Mouse (Mus musculus) forebrain, embryonic 14.5 days (tissue): ENCODE results near the gene Aloxe3. TPM values are rescaled to one million over a fixed set of nuclear protein-coding genes. Genes with fewer than 3 reads are reported as not detected.

ENCODE experiments used
- ATAC-seq: fragments of 200-750 bp; cut with Nextera tagmentation; 2 replicates; pipeline ENCODE4 v1.8.0; 2017; ENCODE audit warnings: mild to moderate bottlenecking, moderate library complexity
- DNase-seq: peaks from one replicate; pipeline ENCODE4 v3.0.0-alpha.2; 2015; ENCODE audit warnings: low spot score
- H3K27ac ChIP-seq: fragments of 300-500 bp; sonication (generic); 2 replicates; pipeline ENCODE4 v1.5.1; 2014; ENCODE audit warnings: low read depth, mild to moderate bottlenecking, control low read depth, low read length, moderate library complexity
- H3K27me3 ChIP-seq: fragments of 300-500 bp; sonication (generic); replicated peaks from 2 replicates; pipeline ENCODE4 v1.6.1; 2014; ENCODE audit warnings: low read length, control low read depth, mixed read lengths; ENCODE audit not compliant: control insufficient read depth, insufficient read depth
- H3K36me3 ChIP-seq: fragments of 300-500 bp; sonication (generic); 2 replicates; pipeline ENCODE4 v1.6.1; 2014; ENCODE audit warnings: low read length, control low read depth; ENCODE audit not compliant: control insufficient read depth, insufficient read depth
- H3K4me1 ChIP-seq: fragments of 300-500 bp; sonication (generic); 2 replicates; pipeline ENCODE4 v1.6.1; 2014; ENCODE audit warnings: antibody characterized with exemption, low read length, control low read depth; ENCODE audit not compliant: control insufficient read depth, insufficient read depth
- H3K4me2 ChIP-seq: fragments of 300-500 bp; sonication (generic); 2 replicates; pipeline ENCODE4 v1.6.1; 2014; ENCODE audit warnings: mild to moderate bottlenecking, control low read depth, low read length
- H3K4me3 ChIP-seq: fragments of 300-500 bp; sonication (generic); 2 replicates; pipeline ENCODE4 v1.5.1; 2014; ENCODE audit warnings: low read depth, low read length, control low read depth
- H3K9ac ChIP-seq: fragments of 300-500 bp; sonication (generic); 2 replicates; pipeline ENCODE4 v1.6.1; 2014; ENCODE audit warnings: mild to moderate bottlenecking, low read length, control low read depth, moderate library complexity
- H3K9me3 ChIP-seq: fragments of 300-500 bp; sonication (generic); replicated peaks from 2 replicates; pipeline ENCODE4 v1.6.1; 2016; ENCODE audit warnings: low read length, control low read depth, mixed read lengths; ENCODE audit not compliant: control insufficient read depth
- WGBS: fragments of 180-500 bp; shearing (Covaris S2); extraction: QIAGEN DNeasy Blood & Tissue Kit; methylation state at CpG from one replicate; pipeline ENCODE4 v1.1.7; 2014; 5-methylcytosine and 5-hydroxymethylcytosine counted together
- polyA plus RNA-seq: library from polyadenylated mRNA; unstranded; fragments of >200 nt; fragmentation: Nextera tagmentation; extraction: Ambion mirVana; gene quantifications from 2 replicates; pipeline ENCODE4 v1.2.1, GENCODE M21; 2014

Aloxe3 gene
- polyA plus RNA-seq, result 0.94 and 2.1 TPM in 2 replicates

GRCm38 (mm10) chr11:69125852-69125918 lies at the start of gene Aloxe3:
Aloxe3 (plus strand) TSS chr11:69125896.
- no peak for DNase-seq
- H3K27me3 ChIP-seq, result 0 out of 2 replicates have a peak, but pooled peaks cover 2% of the 10 kb centered on the region
- WGBS, result 5% methylated on average over 3 of the region's 3 CpGs

GRCm38 (mm10) chr11:69076572-69076971 lies 49.1 kb upstream of the Aloxe3 start:
- Histone ChIP-seq H3K27ac (no peak overlapping the region), H3K4me1 (peaks cover 2% of the 10 kb centered on the region; the same call in 1 of the 2 replicates), H3K27me3 (no peaks in the 10 kb centered on the region), H3K9me3 (no peaks in the 10 kb centered on the region), H3K4me2 (no peak overlapping the region), H3K9ac (no peak overlapping the region), H3K4me3 (no peak overlapping the region), H3K36me3 (no peaks in the 10 kb centered on the region)
- no peak for ATAC-seq
- no peak for DNase-seq
- WGBS, result 54% methylated on average over 5 of the region's 5 CpGs

More at GRCm38 (mm10) chr11:69125852-69125918, at the start of gene Aloxe3:
- peaks cover 9% of the 10 kb centered on the region; the same call in 1 of the 2 replicates for H3K4me1 ChIP-seq
- peak within 1 kb of the TSS; percentile 46 for H3K4me3 ChIP-seq
- H3K27ac ChIP-seq, result no peak within 1 kb of the TSS; the same call in 1 of the 2 replicates
- H3K36me3 ChIP-seq, result no peaks in the 10 kb centered on the region
- H3K9me3 ChIP-seq, result no peaks in the 10 kb centered on the region
- ATAC-seq, result no peak
- H3K4me2 ChIP-seq, result peak within 1 kb of the TSS; percentile 66
- peak within 1 kb of the TSS; percentile 67 for H3K9ac ChIP-seq

DNA sequence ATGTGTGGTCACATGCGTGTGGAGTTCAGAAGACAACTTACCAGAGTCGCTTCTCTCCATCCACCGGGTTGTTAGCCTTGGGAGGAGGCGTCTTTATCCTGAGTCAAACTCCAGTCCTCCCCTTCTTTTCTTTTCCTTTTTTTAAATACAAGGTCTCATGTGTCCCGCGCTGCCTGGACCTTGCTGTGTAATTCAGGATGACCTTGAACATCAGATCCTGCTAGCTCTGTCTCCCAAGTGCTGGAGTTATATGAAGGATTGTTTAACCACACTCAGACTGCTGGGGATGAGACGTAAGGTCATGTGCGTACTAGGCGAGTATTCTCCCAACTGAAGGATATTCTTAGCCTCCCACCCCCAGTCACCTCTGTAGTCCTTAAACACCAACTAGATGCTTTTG lies 48.4 kb upstream of the Aloxe3 start:
- Histone ChIP-seq H3K36me3 (no peaks in the 10 kb centered on the region), H3K4me2 (no peak overlapping the region), H3K27ac (no peak overlapping the region), H3K9ac (no peak overlapping the region), H3K27me3 (no peaks in the 10 kb centered on the region), H3K4me3 (no peak overlapping the region), H3K9me3 (no peaks in the 10 kb centered on the region), H3K4me1 (no peaks in the 10 kb centered on the region)
- 86% methylated on average over 9 of the region's 9 CpGs for whole genome bisulfite sequencing
- no peak for DNase-seq
- no peak for ATAC-seq

GRCm38 (mm10) chr11:69078041-69078440 lies 47.7 kb upstream of the Aloxe3 start:
- Histone ChIP-seq H3K4me1 (no peaks in the 10 kb centered on the region), H3K27me3 (no peaks in the 10 kb centered on the region), H3K36me3 (no peaks in the 10 kb centered on the region), H3K27ac (no peak overlapping the region), H3K9ac (no peak overlapping the region), H3K4me3 (no peak overlapping the region), H3K9me3 (no peaks in the 10 kb centered on the region), H3K4me2 (no peak overlapping the region)
- ATAC-seq (no peak), DNase-seq (no peak)
- 85% methylated on average over 6 of the region's 6 CpGs for WGBS

DNA sequence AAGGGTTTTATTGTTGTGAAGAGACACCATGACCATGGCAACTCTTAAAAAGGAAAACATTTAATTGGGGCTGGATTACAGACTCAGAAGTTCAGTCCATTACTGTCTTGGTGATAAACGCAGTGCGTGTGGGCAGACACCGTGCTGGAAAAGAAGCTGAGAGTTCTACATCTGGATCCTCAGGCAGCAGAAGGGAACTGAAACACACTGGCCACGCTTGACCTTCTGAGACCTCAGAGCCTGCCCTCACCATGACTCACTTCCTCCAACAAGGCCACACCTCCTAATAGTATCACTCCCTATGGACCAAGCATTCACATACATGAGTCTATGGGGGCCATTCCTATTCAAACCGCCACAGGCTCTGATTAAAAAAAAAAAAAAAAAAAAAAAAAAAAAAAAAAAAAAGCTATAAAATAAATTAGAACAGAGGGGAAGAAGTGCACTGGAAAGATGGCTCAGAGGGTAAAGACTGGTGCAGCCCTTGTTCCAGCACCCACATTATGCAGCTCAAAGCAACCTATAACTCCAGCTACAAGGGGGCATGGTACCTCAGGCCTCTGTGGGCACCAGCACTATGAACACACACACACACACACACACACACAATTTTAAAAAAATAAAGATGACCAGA lies 46.8 kb upstream of the Aloxe3 start:
- Histone ChIP-seq H3K27ac (no peak overlapping the region), H3K4me2 (no peak overlapping the region), H3K9ac (no peak overlapping the region), H3K4me1 (no peaks in the 10 kb centered on the region), H3K36me3 (no peaks in the 10 kb centered on the region), H3K27me3 (no peaks in the 10 kb centered on the region), H3K9me3 (no peaks in the 10 kb centered on the region), H3K4me3 (no peak overlapping the region)
- no peak for DNase-seq
- WGBS, result 86% methylated on average over 5 of the region's 5 CpGs
- no peak for ATAC-seq

GRCm38 (mm10) chr11:69080102-69080854 lies 45.4 kb upstream of the Aloxe3 start:
- Histone ChIP-seq H3K36me3 (no peaks in the 10 kb centered on the region), H3K9ac (no peak overlapping the region), H3K27ac (no peak overlapping the region), H3K4me1 (no peaks in the 10 kb centered on the region), H3K4me2 (no peak overlapping the region), H3K4me3 (no peak overlapping the region), H3K9me3 (no peaks in the 10 kb centered on the region), H3K27me3 (no peaks in the 10 kb centered on the region)
- 83% methylated on average over 15 of the region's 15 CpGs for WGBS
- no peak for DNase-seq
- no peak for ATAC-seq

DNA sequence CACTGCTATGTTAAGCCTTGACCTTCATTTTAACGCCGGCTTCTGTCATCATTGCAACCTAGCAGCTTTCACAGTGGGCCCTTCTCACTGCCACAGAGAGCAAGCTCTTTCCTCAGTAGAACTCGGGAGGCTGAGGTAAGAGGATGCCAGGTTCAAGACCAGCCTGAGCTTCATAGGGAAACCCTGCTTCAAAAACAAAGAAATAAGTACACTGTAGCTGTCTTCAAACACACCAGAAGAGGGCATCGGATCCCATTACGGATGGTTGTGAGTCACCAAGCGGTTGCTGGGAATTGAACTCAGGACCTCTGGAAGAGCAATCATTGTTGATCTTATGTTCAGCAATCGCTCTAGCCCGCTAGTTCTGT lies 44.9 kb upstream of the Aloxe3 start:
- Histone ChIP-seq H3K4me1 (no peaks in the 10 kb centered on the region), H3K27ac (no peak overlapping the region), H3K9me3 (no peaks in the 10 kb centered on the region), H3K4me3 (no peak overlapping the region), H3K9ac (no peak overlapping the region), H3K36me3 (no peaks in the 10 kb centered on the region), H3K4me2 (no peak overlapping the region), H3K27me3 (no peaks in the 10 kb centered on the region)
- WGBS, result 85% methylated on average over 8 of the region's 8 CpGs
- ATAC-seq (no peak), DNase-seq (no peak)

DNA sequence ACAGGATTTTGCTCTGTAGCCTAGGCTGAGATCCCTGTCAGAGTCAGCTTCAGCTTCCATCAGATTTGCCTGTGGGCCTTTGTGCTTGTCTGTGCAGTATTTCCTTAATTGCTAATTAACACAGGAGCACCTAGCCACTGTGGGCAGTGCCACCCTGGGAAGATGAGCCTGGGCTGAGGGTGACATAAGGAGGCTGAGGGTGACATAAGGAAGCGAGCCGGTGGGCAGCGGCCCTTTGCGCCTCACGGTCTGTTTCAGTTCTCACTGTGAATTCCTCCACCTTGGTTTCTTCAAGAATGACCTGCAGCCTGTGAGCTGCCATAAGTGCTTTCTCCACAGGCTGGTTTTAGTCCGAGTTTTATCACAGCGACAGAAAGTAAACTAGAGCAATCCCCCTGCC lies 44.1 kb upstream of the Aloxe3 start:
- Histone ChIP-seq H3K4me3 (no peak overlapping the region), H3K4me1 (no peaks in the 10 kb centered on the region), H3K9ac (no peak overlapping the region), H3K27me3 (no peaks in the 10 kb centered on the region), H3K4me2 (no peak overlapping the region), H3K27ac (no peak overlapping the region), H3K9me3 (no peaks in the 10 kb centered on the region), H3K36me3 (no peaks in the 10 kb centered on the region)
- DNase-seq (no peak), ATAC-seq (no peak)
- 89% methylated on average over 7 of the region's 7 CpGs for WGBS

DNA sequence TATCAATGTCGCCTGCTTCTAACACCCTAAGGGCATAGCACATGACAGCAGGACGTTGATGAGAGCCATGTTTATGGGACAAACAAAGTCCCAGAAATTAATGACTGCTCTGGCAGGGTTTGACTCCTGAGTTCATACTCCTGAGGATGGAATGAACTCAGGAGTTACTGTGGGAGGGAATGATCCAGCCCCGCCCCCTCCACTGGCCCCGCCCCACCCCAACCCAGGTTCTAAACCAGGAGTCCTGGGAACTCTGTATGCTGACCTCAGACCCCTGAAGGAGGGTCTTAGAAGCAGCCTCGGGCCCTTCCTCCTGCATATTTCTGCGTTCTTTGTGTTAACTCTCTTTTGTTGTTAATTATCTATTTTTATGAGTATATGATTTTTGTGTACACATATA lies 40.1 kb upstream of the Aloxe3 start:
- H3K9me3 ChIP-seq, result no peaks in the 10 kb centered on the region
- no peak overlapping the region for H3K27ac ChIP-seq
- no peaks in the 10 kb centered on the region for H3K27me3 ChIP-seq
- no peak for DNase-seq
- no peak overlapping the region for H3K9ac ChIP-seq
- no peak overlapping the region for H3K4me2 ChIP-seq
- peaks cover 14% of the 10 kb centered on the region for H3K4me1 ChIP-seq
- peaks cover 13% of the 10 kb centered on the region for H3K36me3 ChIP-seq
- no peak overlapping the region for H3K4me3 ChIP-seq
- 66% methylated on average over 6 of the region's 6 CpGs for WGBS
- ATAC-seq, result no peak
